Mouse (Mus musculus): ENCODE data around the gene Megf8.

Megf8 gene

GRCm38 (mm10) chr7:25333596-25334307 is 16.8 kb downstream of the Megf8 start:
- peak; percentile 49 to 61 for DNase-seq (ENCODE audit: low spot score in 2 of 2)

DNA sequence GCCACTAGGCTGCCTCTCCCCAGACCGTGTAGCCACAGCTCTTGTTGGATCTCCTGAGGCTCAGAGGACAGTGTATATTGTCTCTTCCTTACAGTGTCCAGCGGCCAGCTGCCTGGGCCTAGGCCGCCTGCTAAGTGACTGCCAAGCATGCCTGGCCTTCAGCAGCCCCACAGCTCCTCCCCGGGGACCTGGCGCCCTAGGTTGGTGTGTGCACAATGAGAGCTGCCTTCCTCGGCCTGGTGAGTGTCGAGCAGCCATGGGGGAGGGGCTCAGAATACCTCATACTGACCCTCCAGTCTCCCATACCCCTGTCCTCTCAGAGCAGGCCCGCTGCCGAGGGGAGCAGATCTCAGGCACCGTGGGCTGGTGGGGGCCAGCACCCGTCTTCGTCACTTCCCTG is 17.5 kb downstream of the Megf8 start:
- DNase-seq (ENCODE audit: low spot score in 2 of 2) = no peak

DNA sequence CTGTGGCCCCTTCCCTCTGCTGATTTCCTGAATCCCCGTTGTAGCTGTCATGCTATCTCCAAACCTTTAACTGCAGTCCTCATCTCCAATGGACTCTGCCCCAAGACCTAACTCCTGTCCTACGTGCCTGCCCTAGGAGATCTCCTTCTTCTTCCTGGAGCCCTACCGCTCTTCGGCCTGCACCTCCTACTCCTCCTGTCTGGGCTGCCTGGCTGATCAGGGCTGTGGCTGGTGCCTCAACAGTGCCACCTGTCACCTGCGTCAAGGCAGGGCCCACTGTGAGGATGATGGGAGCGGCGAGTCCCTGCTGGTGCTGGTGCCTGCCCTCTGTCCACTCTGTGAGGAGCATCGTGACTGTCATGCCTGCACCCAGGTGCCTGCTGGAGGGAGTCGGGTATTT is 22.4 kb downstream of the Megf8 start:
- no peak for DNase-seq (ENCODE audit: low spot score in 2 of 2)

DNA sequence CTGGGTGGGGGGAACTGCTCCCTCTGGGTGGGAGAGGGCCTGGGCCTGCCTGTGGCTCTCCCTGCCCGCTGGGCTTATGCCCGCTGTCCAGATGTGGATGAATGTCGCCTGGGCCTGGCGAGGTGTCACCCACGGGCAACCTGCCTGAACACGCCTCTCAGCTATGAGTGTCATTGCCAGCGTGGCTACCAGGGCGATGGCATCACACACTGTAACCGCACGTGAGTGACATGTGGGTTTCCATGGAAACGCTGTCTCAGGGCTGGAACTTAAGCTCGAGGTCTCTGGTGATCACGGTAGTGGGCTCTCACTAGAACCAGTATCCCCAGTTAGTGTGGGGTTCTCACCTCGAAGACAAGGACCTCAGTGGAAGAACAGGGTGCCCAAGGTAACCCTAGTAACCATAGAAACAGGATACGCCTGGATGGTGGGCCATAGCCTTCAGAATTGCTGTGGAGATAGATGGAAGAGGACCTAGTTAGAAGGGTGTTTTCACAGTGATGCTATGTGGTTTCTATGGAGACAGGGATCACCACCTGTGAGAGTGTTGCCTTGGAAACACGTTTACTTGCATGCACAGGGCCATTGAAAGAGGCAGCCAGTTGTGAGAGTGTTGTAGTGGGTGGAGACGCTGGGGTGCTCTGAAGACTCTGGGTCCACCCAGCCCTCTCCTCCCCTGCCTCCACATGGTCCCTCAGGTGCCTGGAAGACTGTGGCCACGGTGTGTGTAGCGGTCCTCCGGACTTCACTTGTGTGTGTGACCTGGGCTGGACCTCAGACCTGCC is 24.2 kb downstream of the Megf8 start:
- peak in 1 of 2 experiments; percentile 58 for DNase-seq (ENCODE audit: low spot score in 2 of 2)

- no peak for DNase-seq (ENCODE audit: low spot score in 2 of 2)
These were observed 31.9 kb downstream of the Megf8 start for GRCm38 (mm10) chr7:25348861-25349260.

- no peak for DNase-seq (ENCODE audit: low spot score in 2 of 2)
These were observed 41.8 kb downstream of the Megf8 start for GRCm38 (mm10) chr7:25358721-25359206.

GRCm38 (mm10) chr7:25363151-25363550 is 46.2 kb downstream of the Megf8 start:
- DNase-seq (ENCODE audit: low spot score in 2 of 2) = no peak

DNA sequence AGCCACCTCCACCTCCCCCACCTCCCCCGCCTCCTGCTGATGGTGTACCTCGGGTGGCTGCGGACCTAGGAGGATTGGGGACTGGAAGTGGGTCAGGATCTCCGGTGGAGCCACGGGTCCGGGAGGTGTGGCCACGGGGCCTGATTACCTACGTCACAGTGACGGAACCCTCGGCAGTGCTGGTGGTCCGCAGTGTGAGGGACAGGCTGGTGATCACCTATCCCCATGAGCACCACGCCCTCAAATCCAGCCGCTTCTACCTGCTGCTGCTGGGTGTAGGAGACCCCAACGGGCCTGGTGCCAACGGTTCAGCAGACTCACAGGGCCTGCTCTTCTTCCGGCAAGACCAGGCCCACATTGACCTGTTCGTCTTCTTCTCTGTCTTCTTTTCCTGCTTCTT is 46.7 kb downstream of the Megf8 start:
- DNase-seq (ENCODE audit: low spot score in 2 of 2) = no peak

- DNase-seq (ENCODE audit: low spot score in 2 of 2) = no peak
These were observed 49.1 kb downstream of the Megf8 start for GRCm38 (mm10) chr7:25365937-25366625.

GRCm38 (mm10) chr7:25367632-25368293 is 50.8 kb downstream of the Megf8 start:
- DNase-seq (ENCODE audit: low spot score in 2 of 2) = no peak

GRCm38 (mm10) chr7:25368333-25368732 is 51.4 kb downstream of the Megf8 start:
- no peak for DNase-seq (ENCODE audit: low spot score in 2 of 2)

- no peak for DNase-seq (ENCODE audit: low spot score in 2 of 2)
These were observed 52.2 kb downstream of the Megf8 start, which contains the start of gene Cnfn for GRCm38 (mm10) chr7:25369058-25369749. Gene Cnfn, minus strand, starts transcription at chr7:25369724.

- no peak for DNase-seq (ENCODE audit: low spot score in 2 of 2)
These were observed 55.5 kb downstream of the Megf8 start for GRCm38 (mm10) chr7:25372441-25372840.

- peak; percentile 80 to 86 for DNase-seq (ENCODE audit: low spot score in 2 of 2)
These were observed 59.6 kb downstream of the Megf8 start for GRCm38 (mm10) chr7:25376556-25376955.

DNA sequence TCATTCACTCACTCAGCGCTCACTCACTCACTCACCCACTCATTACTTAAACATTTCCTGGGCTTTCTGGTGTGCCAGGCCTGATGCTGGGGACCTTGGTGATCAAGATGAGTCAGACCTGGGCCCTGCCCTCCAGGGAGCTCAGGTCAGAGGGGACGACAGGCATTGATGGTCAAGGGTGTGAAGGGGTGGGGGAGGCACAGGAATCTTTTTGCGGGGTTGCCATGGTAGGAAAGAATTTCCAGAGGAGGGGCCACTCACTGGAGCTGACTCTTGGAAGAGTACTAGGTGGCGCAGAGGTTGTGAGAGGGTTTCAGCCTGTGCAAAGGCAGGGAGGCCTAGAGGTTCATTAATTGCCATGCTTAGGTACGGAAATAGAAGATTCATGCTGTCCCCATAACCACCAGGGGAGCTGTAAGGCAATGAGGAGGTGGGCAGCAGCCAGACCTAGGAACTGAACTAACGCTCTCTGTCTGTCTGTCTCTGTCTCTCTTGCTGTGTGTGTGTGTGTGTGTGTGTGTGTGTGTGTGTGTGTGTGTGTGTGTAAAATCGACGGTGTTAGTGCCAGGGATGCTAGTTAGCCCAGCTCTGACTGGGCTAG is 60.2 kb downstream of the Megf8 start:
- no peak for DNase-seq (ENCODE audit: low spot score in 2 of 2)

GRCm38 (mm10) chr7:25378181-25379100 is 61.5 kb downstream of the Megf8 start:
- DNase-seq (ENCODE audit: low spot score in 2 of 2) = no peak

DNA sequence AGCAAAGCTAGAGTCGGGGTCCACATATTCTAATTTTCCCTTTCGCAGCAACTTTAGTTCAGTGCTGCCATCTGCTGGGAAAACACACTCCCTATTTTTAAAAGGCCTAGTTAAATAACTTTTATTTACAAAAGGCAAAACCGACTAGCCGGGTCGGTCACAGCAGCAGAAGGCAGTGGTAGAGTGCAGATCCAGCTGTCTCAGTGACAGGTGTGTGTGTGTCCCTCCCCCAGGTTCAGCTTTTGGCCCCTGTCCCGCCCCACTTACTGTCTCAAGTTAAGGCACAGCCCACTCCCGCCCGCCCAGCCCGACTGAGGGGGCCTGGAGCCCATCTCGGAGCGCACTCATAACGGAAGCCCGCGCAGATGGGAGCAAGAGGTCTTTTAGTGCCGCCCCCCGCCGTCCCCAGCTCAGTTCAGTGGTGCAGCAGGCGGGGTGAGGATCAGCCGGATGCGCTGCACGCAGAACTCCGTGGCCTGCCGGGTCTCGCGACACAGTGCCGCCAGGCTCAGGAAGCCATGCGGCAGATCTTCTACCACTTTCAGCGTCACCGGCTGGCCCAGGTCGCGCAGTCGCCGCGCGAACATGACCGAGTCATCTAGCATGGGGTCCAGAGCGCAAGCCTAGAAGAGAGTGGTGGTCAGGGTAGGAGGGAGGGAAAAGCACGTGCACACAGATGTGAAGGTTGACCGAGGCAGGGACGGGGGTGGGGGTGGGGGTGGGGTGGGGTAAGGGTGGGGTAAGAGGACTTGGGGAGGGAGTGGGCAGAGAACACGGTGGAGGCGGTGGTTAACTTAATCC is 62.8 kb downstream of the Megf8 start:
- no peak for DNase-seq (ENCODE audit: low spot score in 2 of 2)

- DNase-seq (ENCODE audit: low spot score in 2 of 2) = no peak
These were observed 63.7 kb downstream of the Megf8 start for GRCm38 (mm10) chr7:25380392-25381283.

All from frontal cortex, postnatal 10 days (tissue).